8 mouse cellular contexts compared by ENCODE assay signal in the genomic region with DNA sequence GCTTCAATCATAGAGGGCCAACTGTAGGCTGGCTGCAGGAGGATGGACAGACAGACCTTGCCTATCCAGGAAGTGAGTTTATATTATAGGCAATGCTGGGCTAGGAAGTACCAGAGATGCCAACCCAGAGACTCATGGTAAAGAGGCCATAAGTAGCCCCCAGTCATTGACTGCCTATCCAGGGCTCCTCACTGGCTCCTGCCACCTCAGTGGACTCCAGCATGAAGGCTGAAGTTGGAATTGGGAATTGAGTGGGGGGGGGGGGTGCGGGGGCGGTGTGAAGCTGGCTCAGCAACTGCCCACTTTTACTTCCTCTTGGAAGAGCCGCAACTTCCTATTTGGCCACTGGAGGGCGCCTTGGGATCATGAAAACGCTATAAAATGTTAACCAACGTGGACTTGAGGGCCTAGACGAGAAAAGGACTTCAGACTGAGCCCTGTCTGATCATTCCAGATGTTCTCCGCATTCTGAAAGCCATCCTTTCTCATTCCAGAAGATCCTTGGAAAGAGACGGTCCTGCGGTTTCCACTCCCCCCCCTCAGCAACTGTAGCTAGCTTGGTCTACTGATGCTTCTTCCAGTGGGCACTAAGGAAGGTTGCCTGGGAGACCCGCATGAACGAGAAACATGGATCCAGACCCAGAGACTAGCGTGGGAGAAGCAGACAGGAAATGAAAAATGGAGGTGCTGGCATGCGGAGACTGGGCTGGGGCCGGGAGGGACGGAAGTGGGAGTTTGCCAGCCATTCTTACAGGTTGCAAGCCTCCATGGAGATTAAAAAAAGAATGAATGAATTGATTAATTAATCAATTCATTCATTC.
DNase-seq lines count a peak whose midpoint lies in the region; ATAC-seq and TF ChIP-seq lines count a peak whose summit lies in the region.

No protein-coding gene starts in this region.

- H3K9me3 ChIP-seq in G1E (replicated peaks), result peaks cover 3% of the 10 kb centered on the region; the same call in 1 of the 2 replicates
- no peaks in the 10 kb centered on the region for H3K9me3 ChIP-seq in lung, embryonic 15.5 days

- WGBS in lung, embryonic 15.5 days, result 15% methylated on average over 16 of the region's 16 CpGs

- no peak overlapping the region for H3K4me3 ChIP-seq in G1E (ENCODE audit: low read depth, low read length)
- H3K4me3 ChIP-seq in embryonic fibroblast, embryonic 13.5 days (ENCODE audit: insufficient read depth, low read length), result no peak overlapping the region
- H3K4me3 ChIP-seq in lung, embryonic 15.5 days, result no peak overlapping the region

- peaks cover 13% of the 10 kb centered on the region for H3K4me1 ChIP-seq in G1E (ENCODE audit: insufficient read depth, low read depth, low read length)
- H3K4me1 ChIP-seq in embryonic fibroblast, embryonic 13.5 days (ENCODE audit: control insufficient read depth, insufficient read depth, low read length), result 0 out of 2 replicates have a peak, but pooled peaks cover 3% of the 10 kb centered on the region
- peaks cover 29% of the 10 kb centered on the region for H3K4me1 ChIP-seq in lung, embryonic 15.5 days

- peak overlapping the region; percentile 74 for H3K27ac ChIP-seq in embryonic fibroblast, embryonic 13.5 days (ENCODE audit: insufficient read depth, low read length)
- H3K27ac ChIP-seq in lung, embryonic 15.5 days, result no peak overlapping the region

- no peaks in the 10 kb centered on the region for H3K36me3 ChIP-seq in G1E (replicated peaks)
- no peaks in the 10 kb centered on the region for H3K36me3 ChIP-seq in lung, embryonic 15.5 days

- 0 out of 2 replicates have a peak overlapping the region, but pooled peaks have one; percentile 5 for H3K9ac ChIP-seq in lung, embryonic 15.5 days

- intact Hi-C loops in heart, postnatal 10 days (cut with DNase I), result loop anchor here (1.0 to 2.0 kb wide), 3 partner anchors 84 to 174 kb away; no protein-coding TSS in a partner anchor

- peak overlapping the region; percentile 36; the same call in 1 of the 2 replicates for H3K4me2 ChIP-seq in lung, embryonic 15.5 days

- H3K27me3 ChIP-seq in G1E (ENCODE audit: insufficient read depth, low read length), result peaks cover 12% of the 10 kb centered on the region; the same call in 1 of the 2 replicates
- no peaks in the 10 kb centered on the region for H3K27me3 ChIP-seq in lung, embryonic 15.5 days

- ATAC-seq in G1E (ENCODE audit: extremely low read depth, insufficient number of reproducible peaks, low FRiP score, poor library complexity, severe bottlenecking), result no peak
- ATAC-seq in lung, embryonic 15.5 days (ENCODE audit: borderline replicate concordance, extremely low read depth, low FRiP score, low TSS enrichment), result peak; percentile 43

- DNase-seq in G1E (ENCODE audit: low spot score), result peak; percentile 37
- peak; percentile 88 for DNase-seq in brain, embryonic 14.5 days (ENCODE audit: low read depth)
- DNase-seq in heart, postnatal 10 days, result peak; percentile 80 to 88
- peak; percentile 56 to 87 for DNase-seq in layer of hippocampus, adult 18-20 months (ENCODE audit: low spot score in 2 of 2)
- DNase-seq in retina, embryonic 14.5 days (ENCODE audit: low spot score), result peak; percentile 91
- DNase-seq in thymus, postnatal 4 days, result peak; percentile 80

- no peak for TF ChIP-seq POLR2A in brain, embryonic 14.5 days (IDR thresholded peaks at IDR 0.05; ENCODE audit: borderline replicate concordance, extremely low read depth, insufficient read depth, insufficient read length, poor library complexity, severe bottlenecking)
- no peak for TF ChIP-seq POLR2A in embryonic fibroblast, embryonic 13.5 days (IDR thresholded peaks at IDR 0.05; ENCODE audit: low read depth, low read length)

- peak; percentile 69 for TF ChIP-seq CTCF in G1E (IDR thresholded peaks at IDR 0.05; ENCODE audit: low read depth, low read length)
- TF ChIP-seq CTCF in brain, embryonic 14.5 days (IDR thresholded peaks at IDR 0.05; ENCODE audit: borderline replicate concordance, extremely low read depth, insufficient read depth, insufficient read length), result peak; percentile 85
- TF ChIP-seq CTCF in embryonic fibroblast, embryonic 13.5 days (IDR thresholded peaks at IDR 0.05; ENCODE audit: borderline replicate concordance, insufficient read depth, low read length), result peak; percentile 26; the same call in 1 of the 2 replicates

Comparison
In these comparisons a context has a peak if more than half of its experiments do, and no peak if none do; other contexts are left out.
1. DNase-seq: peak in every context shown above with its lines; median percentile 91 in retina, embryonic 14.5 days; 88 in brain, embryonic 14.5 days; 84 in heart, postnatal 10 days; 80 in thymus, postnatal 4 days; 72 in layer of hippocampus, adult 18-20 months; 37 in G1E.
2. CTCF ChIP-seq: peak in every context shown above with its lines; median percentile 85 in brain, embryonic 14.5 days; 69 in G1E; 26 in embryonic fibroblast, embryonic 13.5 days.